Mouse (Mus musculus): ENCODE results near the gene Odf3.

DNA sequence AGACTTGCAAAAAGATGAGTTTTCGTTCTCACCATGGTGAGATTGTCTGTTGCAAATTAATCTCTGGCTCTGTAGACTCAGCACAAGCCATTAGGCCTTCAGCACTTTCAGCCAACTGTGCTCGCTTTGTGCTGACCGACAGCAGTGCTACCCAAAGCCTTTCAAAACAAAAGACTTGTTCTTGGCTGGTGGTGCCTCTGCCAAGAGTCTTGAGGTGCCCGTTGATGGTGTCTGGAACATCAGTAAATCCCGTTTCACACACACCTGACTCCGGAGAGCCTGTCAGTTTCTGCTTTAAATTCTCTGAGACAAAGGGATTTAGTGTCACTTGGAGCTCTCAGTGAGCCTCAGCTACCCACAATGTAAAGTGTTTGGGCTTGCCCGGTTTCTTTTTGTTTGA is 46.4 kb downstream of the Odf3 start:
- TF ChIP-seq EP300 (optimal IDR thresholded peaks at IDR 0.05) (no peak), CTCF (IDR thresholded peaks at IDR 0.05; ENCODE audit: low read depth) (no peak)
